Mouse (Mus musculus) embryo, embryonic 10.5 days (tissue): ENCODE data around the gene Yipf2.
"Not testable (repeated sequence)": the region's sequence is repeated elsewhere in the genome, so short reads cannot be mapped to it uniquely, and the experiment has no call there.

Experiments used
- DNase-seq: peaks from one replicate; pipeline ENCODE4 v3.0.0-alpha.2; 2015; ENCODE audit warnings: low spot score

The Yipf2 gene

DNA sequence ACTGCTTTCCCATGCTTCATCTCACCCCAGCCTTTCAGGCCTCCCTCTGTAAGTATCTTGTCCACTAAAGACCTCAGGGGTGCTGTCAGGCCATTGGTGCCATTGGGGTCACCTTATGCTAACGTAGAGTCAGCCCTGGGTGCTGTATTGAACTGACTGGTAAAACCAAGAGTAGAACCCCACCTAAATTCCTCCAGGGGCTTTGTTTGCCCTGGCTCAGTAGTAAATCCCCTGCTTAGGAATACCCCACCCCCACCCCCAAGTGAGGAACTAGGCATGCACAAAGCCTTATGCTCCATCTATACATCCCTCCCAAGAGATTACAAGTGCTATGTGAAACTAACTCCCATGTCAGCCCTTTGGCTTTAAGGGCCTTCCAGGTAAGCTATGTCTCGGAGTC is 35.1 kb downstream of the Yipf2 start:
- no peak for DNase-seq

DNA sequence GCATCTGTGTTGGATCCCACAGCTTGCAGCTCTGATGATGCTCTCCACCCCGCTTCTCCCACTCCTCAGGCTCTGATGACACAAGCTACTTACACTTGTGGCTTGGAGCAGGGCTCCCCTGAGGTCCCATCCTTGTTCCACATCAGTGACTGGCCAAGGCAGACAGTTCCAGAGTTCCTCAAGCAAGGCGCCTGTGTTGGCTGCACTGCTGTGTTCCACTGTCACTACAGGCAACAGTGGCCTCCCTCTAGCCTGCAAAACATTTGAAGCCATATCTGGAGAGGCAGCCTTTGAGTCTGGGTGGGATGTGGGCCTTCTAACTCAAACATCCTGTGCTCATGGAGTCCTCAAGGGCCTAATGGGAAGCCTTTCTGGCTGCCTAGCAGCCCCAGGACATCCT is 35.6 kb downstream of the Yipf2 start:
- no peak for DNase-seq

- no peak for DNase-seq
These were observed 37.4 kb downstream of the Yipf2 start for GRCm38 (mm10) chr9:21555198-21555742.

GRCm38 (mm10) chr9:21553607-21554273 is 38.9 kb downstream of the Yipf2 start:
- DNase-seq, result no peak

DNA sequence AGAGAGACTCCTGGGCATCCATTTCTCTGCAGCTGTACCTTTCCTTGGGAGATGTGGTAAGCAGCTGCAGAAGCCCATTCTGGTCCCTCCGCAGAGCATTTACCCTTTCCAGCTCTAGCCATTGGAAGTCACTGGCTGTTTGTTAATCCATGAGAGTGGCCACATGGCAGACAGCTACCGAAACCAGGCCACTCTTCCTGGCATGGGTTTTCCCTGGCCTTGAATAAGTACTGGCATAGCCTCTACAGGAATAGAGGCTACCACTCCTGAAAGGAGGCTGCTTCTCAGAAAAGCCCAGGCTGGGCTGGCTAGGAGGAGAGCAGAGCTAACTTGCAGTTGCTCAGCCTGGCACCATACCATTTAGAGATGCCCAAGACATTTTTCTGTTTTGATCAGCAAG is 41.6 kb downstream of the Yipf2 start:
- DNase-seq, result no peak

DNA sequence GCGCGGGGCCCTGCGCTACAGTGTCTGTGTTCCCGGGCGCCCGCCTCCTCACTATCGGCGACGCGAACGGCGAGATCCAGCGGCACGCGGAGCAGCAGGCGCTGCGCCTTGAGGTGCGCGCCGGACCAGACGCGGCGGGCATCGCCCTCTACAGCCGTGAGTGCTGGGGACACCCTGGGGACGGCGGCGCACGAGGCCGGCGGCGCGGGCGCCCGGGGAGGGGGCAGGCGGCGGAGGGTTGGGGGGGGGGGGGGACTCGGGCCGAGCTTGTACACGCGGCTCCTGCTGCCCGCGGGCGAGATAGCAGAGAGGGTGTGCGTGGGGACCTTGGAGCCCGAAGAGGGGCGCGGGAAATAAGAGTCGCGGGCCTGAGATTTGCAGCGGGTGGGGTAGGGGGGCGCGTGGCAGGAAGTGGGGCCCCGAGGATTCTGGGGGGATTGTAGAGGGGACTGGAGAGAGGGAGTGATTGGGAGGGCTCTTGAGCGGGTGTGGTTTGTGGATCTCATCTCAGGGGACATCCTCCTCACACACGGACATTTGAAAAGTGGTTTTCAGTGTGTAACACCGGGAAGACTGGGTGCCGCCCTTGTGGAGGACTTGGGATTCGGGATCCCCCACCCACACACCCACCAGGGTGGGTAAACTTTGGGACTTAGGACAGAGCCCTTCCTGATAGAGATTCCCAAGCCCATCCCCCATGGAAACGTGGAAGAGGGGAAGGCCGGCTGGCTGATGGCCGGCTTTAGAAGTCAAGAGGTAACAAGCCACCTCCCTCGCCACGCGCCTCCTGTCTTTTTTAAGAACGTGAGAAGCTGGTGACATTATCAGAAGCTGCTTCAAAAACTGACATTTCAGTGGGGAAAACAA is 45.3 kb downstream of the Yipf2 start:
- DNase-seq, result peak; percentile 70

- DNase-seq, result no peak
These were observed 45.9 kb downstream of the Yipf2 start, which contains the start of gene Carm1 for GRCm38 (mm10) chr9:21546789-21547074. TSS of gene Carm1 (plus strand) at chr9:21546894.

DNA sequence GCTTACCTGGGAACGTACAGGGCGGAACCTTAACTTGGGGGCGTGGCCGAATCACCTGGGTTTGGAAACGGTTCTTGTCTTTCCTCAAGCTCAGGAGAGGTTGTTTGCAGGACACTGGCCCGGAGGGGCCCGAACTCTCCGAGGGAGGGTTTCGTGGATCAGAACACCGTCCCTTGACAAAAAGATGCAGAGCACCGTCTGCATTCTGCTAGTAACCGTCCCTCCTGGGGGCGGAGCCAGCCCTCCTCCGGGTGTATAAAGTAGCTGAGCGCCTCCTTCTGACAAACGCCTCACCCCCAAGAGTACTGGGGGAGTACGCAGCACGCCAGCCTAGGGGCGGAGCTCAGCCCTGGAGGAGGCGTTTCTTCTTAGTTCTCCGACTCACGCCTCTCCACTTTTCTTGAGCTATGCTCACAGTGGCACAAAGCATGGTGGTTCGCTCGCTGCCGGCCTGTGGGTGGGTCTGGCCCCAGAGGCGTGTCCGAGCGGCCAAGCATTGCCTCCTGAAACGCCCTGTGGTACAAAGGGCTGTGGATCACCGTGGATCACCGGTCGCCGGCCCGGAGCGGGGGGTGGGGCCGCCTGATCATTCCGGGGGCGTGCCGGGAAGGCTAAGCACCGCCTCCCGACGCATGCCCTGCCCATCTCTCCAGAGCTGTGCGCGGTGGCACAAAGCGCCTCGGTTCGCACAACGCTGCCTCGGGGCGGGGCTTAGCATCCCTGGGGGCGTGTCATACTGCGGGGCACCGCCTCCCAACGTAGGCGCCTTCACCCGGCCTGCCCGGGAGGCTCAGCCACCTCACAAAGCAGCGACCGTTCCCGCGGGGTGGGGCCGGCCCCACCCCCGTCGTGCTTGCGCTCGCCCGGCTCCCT is 46.5 kb downstream of the Yipf2 start:
- DNase-seq, result peak; percentile 98

GRCm38 (mm10) chr9:21545351-21545915 is 47.2 kb downstream of the Yipf2 start:
- DNase-seq, result no peak

GRCm38 (mm10) chr9:21542001-21542400 is 50.6 kb downstream of the Yipf2 start:
- DNase-seq, result not testable (repeated sequence)

DNA sequence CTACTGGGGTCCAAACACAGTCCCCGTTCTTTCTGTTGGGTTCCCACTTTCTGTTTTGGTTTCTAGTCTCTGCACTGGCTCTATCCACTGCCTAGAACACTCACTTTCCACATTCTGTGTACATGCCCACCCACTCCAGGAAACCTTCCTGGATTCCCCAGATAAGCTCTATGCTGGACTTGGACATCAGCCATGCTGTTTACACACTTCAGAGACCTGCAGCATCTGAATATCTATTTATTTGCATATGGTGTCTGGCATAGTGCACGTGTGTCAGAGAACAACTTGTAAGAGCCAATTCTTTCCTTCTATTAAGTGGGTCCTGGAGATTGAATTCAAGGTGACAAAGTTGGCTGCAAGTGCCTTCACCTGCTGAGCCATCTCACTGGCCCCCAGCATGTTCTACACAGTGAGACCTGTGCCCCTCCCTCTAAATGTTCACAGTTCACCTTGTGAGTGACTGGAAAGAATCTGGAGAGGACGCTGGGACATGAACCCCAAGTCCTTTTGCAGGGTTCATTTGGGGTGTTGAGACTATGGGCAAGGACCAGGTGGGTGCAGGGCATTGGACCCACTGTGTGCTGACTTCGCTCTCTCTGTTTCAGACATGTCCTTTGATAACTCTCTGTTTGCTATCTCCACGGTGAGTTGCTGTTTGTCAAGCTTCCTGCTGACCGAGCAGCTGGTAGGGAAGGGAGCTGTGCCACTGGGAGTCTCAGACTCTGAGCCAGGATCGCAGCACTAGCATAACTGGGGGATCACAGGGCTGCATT is 52.5 kb downstream of the Yipf2 start:
- DNase-seq, result no peak
